Mouse (Mus musculus): ENCODE measurements around the gene Lce1j. TPM values are rescaled to one million over a fixed set of nuclear protein-coding genes. Genes with fewer than 3 reads are reported as not detected.
"Not testable (repeated sequence)": the region's sequence is repeated elsewhere in the genome, so short reads cannot be mapped to it uniquely, and the experiment has no call there.

The Lce1j gene
- not detected in 2 replicates for polyA plus RNA-seq (2012; rRNA removed)

- DNase-seq (ENCODE audit: low read depth), result no peak
Observed at GRCm38 (mm10) chr3:92790414-92790813, at the start of gene Lce1j. TSS of gene Lce1j (minus strand) at chr3:92790514.

- DNase-seq (ENCODE audit: low read depth), result no peak
Observed at GRCm38 (mm10) chr3:92827108-92827507, 36.8 kb upstream of the Lce1j start, which contains the start of gene Kprp. TSS of gene Kprp (minus strand) at chr3:92827247.

DNA sequence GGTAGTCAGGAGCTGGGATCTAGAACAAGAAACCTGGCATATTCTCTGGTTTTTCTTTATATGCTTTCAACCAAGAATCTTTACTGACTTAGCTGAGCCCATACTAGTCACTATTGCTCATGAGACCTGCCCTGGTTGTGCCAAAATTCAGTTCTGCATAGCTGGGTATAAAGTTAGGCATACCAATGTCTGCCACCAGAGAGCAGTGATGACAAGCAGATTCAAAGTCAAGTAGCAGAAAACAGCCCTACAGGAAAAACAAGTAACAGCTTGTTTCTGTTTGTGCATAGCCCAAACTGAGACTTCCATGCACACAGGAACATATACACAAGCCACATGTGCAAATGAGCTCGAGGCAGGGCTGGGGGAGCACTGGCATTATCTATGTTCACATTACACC is 35.5 kb upstream of the Lce1j start:
- no peak for DNase-seq (ENCODE audit: low read depth)

GRCm38 (mm10) chr3:92816036-92816435 is 25.7 kb upstream of the Lce1j start:
- DNase-seq (ENCODE audit: low read depth), result not testable (repeated sequence)

- DNase-seq (ENCODE audit: low read depth), result no peak
Observed at GRCm38 (mm10) chr3:92815581-92815980, 25.3 kb upstream of the Lce1j start.

- DNase-seq (ENCODE audit: low read depth), result no peak
Observed at GRCm38 (mm10) chr3:92807791-92808190, 17.5 kb upstream of the Lce1j start, which contains the start of gene Lce1k. TSS of gene Lce1k (minus strand) at chr3:92807891.

GRCm38 (mm10) chr3:92778799-92779198 is 11.5 kb downstream of the Lce1j start, which contains the start of gene Lce1i:
TSS of gene Lce1i (minus strand) at chr3:92778899.
- no peak for DNase-seq (ENCODE audit: low read depth)

DNA sequence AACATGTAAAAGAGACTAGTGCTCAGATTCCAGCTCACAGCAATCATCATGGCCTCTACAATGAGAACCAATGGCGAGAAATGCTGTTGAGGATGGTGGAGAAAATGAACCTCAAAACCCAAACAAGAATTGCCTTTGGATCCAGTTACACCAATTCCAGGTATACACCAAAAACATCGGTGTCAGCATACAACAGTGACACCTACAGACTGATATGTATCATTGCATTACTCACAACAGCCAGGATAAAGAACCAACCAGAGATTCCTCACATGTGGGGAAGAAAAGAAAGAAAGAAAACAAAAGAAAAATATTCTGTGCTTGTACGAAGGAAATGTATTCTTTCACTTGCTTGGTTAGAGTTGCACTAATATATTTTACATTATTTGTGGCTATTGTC is 18.7 kb downstream of the Lce1j start:
- no peak for DNase-seq (ENCODE audit: low read depth)

GRCm38 (mm10) chr3:92764965-92765364 is 25.3 kb downstream of the Lce1j start, which contains the start of gene Lce1h:
TSS of gene Lce1h (minus strand) at chr3:92765065.
- no peak for DNase-seq (ENCODE audit: low read depth)

DNA sequence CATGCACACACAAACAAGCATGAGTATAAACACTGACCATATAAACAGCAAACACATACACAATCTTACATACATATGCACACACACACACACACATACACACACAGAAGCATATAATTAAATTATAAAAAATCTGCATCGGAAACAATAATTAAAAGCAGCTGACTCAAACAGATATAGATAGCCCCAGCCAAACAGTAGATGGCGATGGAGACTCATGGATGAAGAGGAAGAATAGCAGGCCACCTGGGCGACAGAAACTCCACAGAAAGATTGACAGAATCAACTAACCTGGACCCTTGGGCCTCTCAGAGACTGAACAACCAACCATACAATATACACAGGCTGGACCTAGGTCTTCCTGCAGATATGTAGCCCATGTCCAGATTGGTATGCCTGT is 37.1 kb downstream of the Lce1j start:
- no peak for DNase-seq (ENCODE audit: low read depth)

DNA sequence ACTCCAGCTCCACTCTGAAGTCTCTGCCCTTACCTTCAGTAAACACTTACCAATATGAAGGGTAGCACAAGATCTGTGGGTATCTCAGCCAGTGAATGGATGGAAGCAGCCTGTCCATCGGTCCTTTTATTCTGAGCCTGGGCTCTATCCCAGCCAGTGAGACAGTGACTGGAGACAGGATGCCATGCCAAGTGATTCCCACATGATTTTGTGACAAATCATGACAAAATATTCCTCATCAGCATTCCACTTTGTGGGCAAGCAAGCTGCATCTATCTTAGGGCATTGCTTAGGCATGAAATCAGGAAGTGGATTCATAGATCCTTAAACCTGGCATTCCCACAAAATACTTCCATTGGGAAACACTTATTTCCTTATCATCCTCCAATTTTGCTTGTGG is 38.1 kb downstream of the Lce1j start, which contains the start of gene Lce1g:
Gene Lce1g (minus strand): TSS at position 101 of the 400 bp plus-strand sequence.
- DNase-seq (ENCODE audit: low read depth), result no peak

GRCm38 (mm10) chr3:92738996-92739395 is 51.3 kb downstream of the Lce1j start, which contains the start of gene Gm38119:
TSS of gene Gm38119 (minus strand) at chr3:92739096.
- DNase-seq (ENCODE audit: low read depth), result no peak

Other genes with a start within 250 kb of the Lce1j start
- not detected in 2 replicates for gene Ivl, start 216.8 kb downstream of the Lce1j start, polyA plus RNA-seq (2012; rRNA removed)
- 27.9 and 30.2 TPM in 2 replicates for gene Smcp, start 201.5 kb downstream of the Lce1j start, polyA plus RNA-seq (2012; rRNA removed)
- not detected in 2 replicates for gene 2210017I01Rik, start 183.0 kb downstream of the Lce1j start, polyA plus RNA-seq (2012; rRNA removed)
- 0.45 TPM in 1 of 2 replicates, not detected in the other for gene Lce6a, start 168.9 kb downstream of the Lce1j start, polyA plus RNA-seq (2012; rRNA removed)
- gene Lce1a1, start 142.2 kb downstream of the Lce1j start, polyA plus RNA-seq (2012; rRNA removed), result not detected in 2 replicates
- not detected in 2 replicates for gene Lce1b, start 133.6 kb downstream of the Lce1j start, polyA plus RNA-seq (2012; rRNA removed)
- gene Lce1a2, start 120.2 kb downstream of the Lce1j start, polyA plus RNA-seq (2012; rRNA removed), result not detected in 2 replicates
- gene Lce1c, start 111.3 kb downstream of the Lce1j start, polyA plus RNA-seq (2012; rRNA removed), result not detected in 2 replicates
- not detected in 2 replicates for gene Lce1d, start 103.3 kb downstream of the Lce1j start, polyA plus RNA-seq (2012; rRNA removed)
- not detected in 2 replicates for gene Lce1e, start 81.4 kb downstream of the Lce1j start, polyA plus RNA-seq (2012; rRNA removed)
- gene Lce1f, start 70.2 kb downstream of the Lce1j start, polyA plus RNA-seq (2012; rRNA removed), result not detected in 2 replicates
- gene Gm38119, start 51.4 kb downstream of the Lce1j start, polyA plus RNA-seq (2012; rRNA removed), result not detected in 2 replicates
- gene Lce1g, start 38.2 kb downstream of the Lce1j start, polyA plus RNA-seq (2012; rRNA removed), result not detected in 2 replicates
- not detected in 2 replicates for gene Lce1h, start 25.4 kb downstream of the Lce1j start, polyA plus RNA-seq (2012; rRNA removed)
- gene Lce1i, start 11.6 kb downstream of the Lce1j start, polyA plus RNA-seq (2012; rRNA removed), result not detected in 2 replicates
- gene Lce1k, start 17.4 kb upstream of the Lce1j start, polyA plus RNA-seq (2012; rRNA removed), result not detected in 2 replicates
- gene Kprp, start 36.7 kb upstream of the Lce1j start, polyA plus RNA-seq (2012; rRNA removed), result not detected in 2 replicates
- gene Lce1l, start 60.8 kb upstream of the Lce1j start, polyA plus RNA-seq (2012; rRNA removed), result not detected in 2 replicates
- gene 2310050C09Rik, start 79.7 kb upstream of the Lce1j start, polyA plus RNA-seq (2012; rRNA removed), result not detected in 2 replicates
- not detected in 2 replicates for gene Lce3a, start 135.7 kb upstream of the Lce1j start, polyA plus RNA-seq (2012; rRNA removed)
- not detected in 2 replicates for gene Lce3b, start 142.5 kb upstream of the Lce1j start, polyA plus RNA-seq (2012; rRNA removed)
- not detected in 2 replicates for gene Lce3c, start 154.0 kb upstream of the Lce1j start, polyA plus RNA-seq (2012; rRNA removed)
- not detected in 2 replicates for gene Lce3d, start 166.9 kb upstream of the Lce1j start, polyA plus RNA-seq (2012; rRNA removed)
- gene Lce3e, start 176.5 kb upstream of the Lce1j start, polyA plus RNA-seq (2012; rRNA removed), result not detected in 2 replicates
- not detected in 2 replicates for gene Lce3f, start 201.7 kb upstream of the Lce1j start, polyA plus RNA-seq (2012; rRNA removed)
- gene Crct1, start 225.2 kb upstream of the Lce1j start, polyA plus RNA-seq (2012; rRNA removed), result not detected in 2 replicates
- gene Lce1m, start 228.5 kb upstream of the Lce1j start, polyA plus RNA-seq (2012; rRNA removed), result not detected in 2 replicates